Mouse (Mus musculus) cerebellum, postnatal 10 days (tissue): ENCODE data around the gene Mmadhc.

Source experiments
- DNase-seq, 2 experiments: peaks; one replicate each; pipeline ENCODE4 v3.0.0; 2021; ENCODE audit warnings: mixed read lengths in 2 of 2

Mmadhc gene

DNA sequence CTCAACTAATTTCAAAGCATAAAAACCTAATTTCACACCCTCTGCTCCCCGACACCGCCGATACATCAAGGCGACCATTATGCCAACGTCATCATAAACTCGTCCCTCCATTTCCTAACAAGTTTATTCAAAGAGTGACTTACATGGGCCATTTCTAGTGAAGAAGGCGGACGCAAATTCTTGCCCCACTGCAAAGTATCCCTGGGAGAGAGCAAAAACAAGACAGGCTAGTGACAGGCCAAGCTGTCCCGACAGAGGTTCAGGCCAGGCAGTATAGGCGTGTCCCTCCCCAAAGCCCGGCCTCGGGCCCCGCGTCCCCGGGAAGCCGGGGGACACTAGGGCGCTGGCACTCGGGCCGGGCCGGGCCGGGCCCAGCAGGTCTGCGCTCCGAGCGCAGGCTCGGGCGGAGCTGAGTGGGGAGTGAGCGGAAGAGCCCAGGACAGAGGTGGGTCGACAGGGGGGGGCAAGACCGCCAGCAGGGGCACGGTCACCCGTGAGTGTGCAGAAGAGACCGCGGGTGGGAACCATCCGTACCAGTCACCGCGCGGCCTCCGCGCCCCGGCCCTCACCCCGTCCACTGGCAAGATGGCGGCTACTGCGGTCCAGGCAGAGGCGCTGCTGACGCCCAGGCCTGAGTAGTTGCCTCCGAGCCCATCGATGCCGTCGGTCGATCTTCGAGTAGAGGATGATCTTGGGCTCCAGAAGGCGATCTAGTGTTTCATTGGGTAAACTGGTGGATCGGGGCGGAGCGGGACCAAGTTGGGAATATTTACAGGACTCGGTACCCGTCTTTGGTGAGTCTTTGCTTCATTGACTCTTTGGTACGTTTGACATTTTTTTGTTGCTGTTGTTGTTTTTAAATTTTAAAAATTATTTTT, at the start of gene Mmadhc:
TSS of gene Mmadhc (minus strand) at position 693 of the 878 bp plus-strand sequence.
- peak; percentile 91 to 96 for DNase-seq

DNA sequence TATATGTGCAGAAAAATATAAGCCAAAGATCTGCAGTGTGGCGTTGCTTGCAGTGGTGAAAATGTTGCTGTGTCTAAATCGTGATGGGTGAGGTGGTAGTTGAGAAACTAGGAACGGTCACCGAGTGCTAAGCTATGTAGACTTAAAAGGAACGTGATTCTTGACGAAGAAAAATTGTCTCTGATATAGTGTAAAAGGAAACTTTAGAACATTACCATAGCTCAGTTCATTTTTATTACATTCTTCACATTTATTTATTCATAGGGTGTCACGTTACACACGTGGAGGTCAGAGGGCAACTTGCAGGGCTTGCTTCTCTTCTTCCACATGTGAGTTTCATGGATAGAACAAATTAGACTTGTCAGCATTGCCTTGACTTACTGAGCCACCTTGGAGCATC, 47.0 kb upstream of the Mmadhc start:
- DNase-seq = no peak

GRCm38 (mm10) chr2:50339061-50339460, 42.5 kb upstream of the Mmadhc start:
- DNase-seq = no peak

- DNase-seq = peak; percentile 18 to 30
Observed at GRCm38 (mm10) chr2:50337596-50337995, 41.0 kb upstream of the Mmadhc start.

DNA sequence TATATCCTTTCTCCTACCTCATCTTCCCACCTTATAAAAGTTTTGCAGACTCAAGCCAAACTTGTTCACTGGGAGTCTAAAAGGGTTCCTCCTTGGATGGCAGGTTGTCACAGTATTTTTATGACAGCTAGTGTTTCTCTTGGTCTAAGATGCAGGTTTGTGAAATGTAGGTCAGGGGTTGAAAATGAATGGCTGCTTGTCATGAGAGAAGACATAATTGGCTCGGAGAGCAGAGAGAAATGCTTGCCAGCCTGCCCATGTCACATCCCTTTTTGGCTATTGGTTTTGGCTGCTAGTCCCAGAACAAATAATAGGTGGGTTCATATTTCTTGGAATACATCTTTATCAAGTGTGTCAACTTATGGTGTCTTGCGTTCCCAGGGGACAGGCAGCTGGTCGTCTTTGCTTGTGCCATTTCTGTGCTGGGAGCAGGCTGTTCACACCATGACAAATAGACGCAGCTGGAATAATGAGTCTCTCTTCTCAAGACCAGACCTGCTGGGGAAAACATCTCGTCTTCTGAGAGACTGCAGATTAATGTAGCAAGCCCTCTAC, 35.2 kb upstream of the Mmadhc start:
- peak; percentile 45 to 47 for DNase-seq

GRCm38 (mm10) chr2:50328181-50328580, 31.6 kb upstream of the Mmadhc start:
- DNase-seq = no peak

- no peak for DNase-seq
Observed at GRCm38 (mm10) chr2:50324799-50325198, 28.2 kb upstream of the Mmadhc start.

GRCm38 (mm10) chr2:50306663-50307320, 10.2 kb upstream of the Mmadhc start:
- DNase-seq = peak; percentile 82 to 83

DNA sequence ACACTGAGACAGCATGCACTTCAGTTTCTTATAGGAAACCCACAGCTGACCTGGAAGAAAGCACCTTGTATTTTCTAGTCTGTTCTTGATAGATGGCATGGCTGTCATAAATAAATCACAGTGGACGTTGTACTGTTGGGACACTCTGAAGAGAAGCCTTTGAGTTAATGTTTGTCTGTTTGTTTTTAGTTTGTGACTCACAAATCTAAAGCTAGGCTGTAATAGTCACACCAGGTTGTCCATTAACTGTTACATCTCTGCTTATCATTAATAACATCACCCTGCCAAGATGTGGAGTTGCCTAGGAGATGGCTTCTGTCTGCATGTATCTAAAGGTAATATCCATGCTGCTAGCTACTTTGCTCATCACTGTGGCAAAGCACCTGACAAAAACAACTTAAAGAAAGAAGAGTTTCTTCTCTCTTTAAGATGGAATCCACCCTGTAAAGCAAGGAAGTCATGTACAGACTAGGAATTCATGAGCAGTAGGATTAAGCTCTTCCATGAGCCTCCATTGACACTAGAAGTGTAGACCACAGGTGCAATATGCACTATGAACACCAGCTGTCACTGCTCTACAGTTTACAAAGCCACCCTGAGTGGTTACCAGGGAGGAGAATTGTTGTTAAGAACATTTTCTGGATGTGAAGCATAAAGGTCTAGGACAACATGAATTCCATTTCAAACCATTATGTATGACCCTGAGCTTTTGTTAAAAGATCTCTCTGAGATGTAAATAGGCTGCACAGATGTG, 8.4 kb upstream of the Mmadhc start:
- DNase-seq = peak; percentile 25 to 28

DNA sequence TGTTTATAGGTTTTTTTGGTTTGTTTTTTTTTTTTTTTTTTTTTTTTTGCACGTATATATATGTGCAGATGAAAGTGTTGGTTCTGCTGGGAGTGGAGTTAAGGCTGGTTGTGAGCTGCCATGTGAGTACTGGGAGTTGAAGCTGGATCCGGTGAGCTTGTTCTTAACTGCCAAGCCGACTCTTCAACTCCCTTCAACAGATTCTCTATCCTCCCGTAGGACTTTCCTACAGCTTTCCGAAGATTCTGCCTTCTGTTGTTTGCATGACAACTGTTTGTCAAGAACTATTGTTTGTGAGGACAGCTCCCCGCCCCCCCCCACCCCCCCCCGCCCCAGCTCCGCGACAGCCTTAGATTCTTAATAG, 368 bp upstream of the Mmadhc start:
- DNase-seq = peak in 1 of 2 experiments; percentile 9

- no peak for DNase-seq
Observed at GRCm38 (mm10) chr2:50295562-50295961, 1.0 kb downstream of the Mmadhc start.

- DNase-seq = no peak
Observed at GRCm38 (mm10) chr2:50294084-50294483, 2.5 kb downstream of the Mmadhc start.

DNA sequence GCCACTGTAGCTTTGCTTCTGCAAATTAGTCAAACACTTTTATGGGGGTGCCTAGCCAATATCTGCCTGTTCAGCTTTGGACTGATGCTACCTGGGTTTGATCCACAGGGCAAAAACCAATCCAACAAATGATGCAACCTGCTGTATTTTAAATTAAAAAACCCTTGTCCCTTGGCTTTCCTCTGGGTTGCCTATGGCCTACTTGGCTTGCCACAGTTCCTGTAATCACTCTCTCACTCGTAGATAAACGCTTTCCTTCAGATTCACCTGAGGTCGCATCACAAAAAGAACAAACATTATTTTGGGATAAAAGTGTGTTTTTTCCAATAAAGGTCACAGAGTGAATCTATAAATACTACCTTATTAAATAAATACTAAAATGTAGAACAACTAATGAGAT, 3.0 kb downstream of the Mmadhc start:
- DNase-seq = no peak

GRCm38 (mm10) chr2:50291901-50292300, 4.7 kb downstream of the Mmadhc start:
- DNase-seq = no peak

DNA sequence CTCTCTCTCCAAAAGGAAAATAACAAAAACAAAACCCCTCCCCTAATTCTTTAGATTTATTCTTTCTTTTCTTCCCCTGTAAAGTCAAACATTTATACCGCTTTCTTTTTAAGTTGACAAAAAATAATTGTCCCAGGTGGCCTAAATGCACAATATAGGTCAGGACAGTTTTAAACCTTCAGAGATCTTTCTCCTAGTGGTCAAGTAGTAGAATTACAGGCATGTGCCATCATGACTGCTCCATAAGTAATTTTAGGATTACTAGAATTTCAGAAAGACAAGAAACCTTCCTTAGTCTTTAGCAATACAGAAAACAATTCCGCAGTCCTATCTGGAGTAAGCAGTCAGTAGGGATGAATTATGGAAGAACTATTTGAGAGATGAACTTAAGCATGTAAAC, 5.8 kb downstream of the Mmadhc start:
- no peak for DNase-seq

GRCm38 (mm10) chr2:50284781-50285180, 11.8 kb downstream of the Mmadhc start:
- DNase-seq = peak in 1 of 2 experiments; percentile 62

GRCm38 (mm10) chr2:50284040-50284439, 12.6 kb downstream of the Mmadhc start:
- no peak for DNase-seq

GRCm38 (mm10) chr2:50276715-50277114, 19.9 kb downstream of the Mmadhc start:
- peak in 1 of 2 experiments; percentile 16 for DNase-seq

GRCm38 (mm10) chr2:50273415-50273814, 23.2 kb downstream of the Mmadhc start:
- DNase-seq = no peak

GRCm38 (mm10) chr2:50272165-50272564, 24.4 kb downstream of the Mmadhc start:
- DNase-seq = peak; percentile 23 to 70

- no peak for DNase-seq
Observed at GRCm38 (mm10) chr2:50268514-50268913, 28.1 kb downstream of the Mmadhc start.

DNA sequence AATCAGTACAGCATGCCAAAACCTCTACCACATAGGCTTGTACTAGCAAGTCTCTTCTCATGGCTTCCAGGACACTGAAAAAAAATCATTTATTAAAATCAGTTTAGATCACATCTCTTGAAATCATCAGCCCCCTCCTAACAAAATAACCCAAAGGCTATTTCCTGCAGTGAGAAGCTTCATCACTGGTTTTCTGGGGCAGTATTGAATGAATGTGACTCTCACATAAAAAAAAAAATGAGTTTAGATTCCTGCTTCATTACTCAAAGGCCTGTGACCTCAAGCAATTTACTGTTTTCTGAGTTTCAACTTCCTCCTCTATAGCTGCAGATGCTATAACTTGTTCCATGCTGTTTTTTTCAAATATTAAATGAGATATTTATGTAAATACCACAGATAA, 29.6 kb downstream of the Mmadhc start:
- no peak for DNase-seq

- no peak for DNase-seq
Observed at GRCm38 (mm10) chr2:50265215-50265785, 31.3 kb downstream of the Mmadhc start.
